Mouse (Mus musculus): ENCODE data around the gene Tacr2. TPM values are rescaled to one million over a fixed set of nuclear protein-coding genes. Genes with fewer than 3 reads are reported as not detected.

Gene Tacr2
- total and polyA plus RNA-seq, 3 experiments: 0.45 TPM; not detected in 2

GRCm38 (mm10) chr10:62264299-62264698 is 12.1 kb downstream of the Tacr2 start:
- Histone ChIP-seq H3K4me3 (ENCODE audit: low read depth, low read length) (no peak overlapping the region), H3K36me3 (replicated peaks) (peaks cover 22% of the 10 kb centered on the region), H3K9me3 (replicated peaks) (no peaks in the 10 kb centered on the region), H3K4me1 (ENCODE audit: insufficient read depth, low read depth, low read length) (peaks cover 27% of the 10 kb centered on the region), H3K27me3 (ENCODE audit: insufficient read depth, low read length) (no peaks in the 10 kb centered on the region)
- TF ChIP-seq CTCF (IDR thresholded peaks at IDR 0.05; ENCODE audit: low read depth, low read length) (no peak), POLR2AphosphoS5 (IDR thresholded peaks at IDR 0.05; ENCODE audit: insufficient replicate concordance, low read depth, low read length) (no peak), TAL1 (conservative IDR thresholded peaks at IDR 0.05; ENCODE audit: low read depth, low read length) (no peak), GATA1 (IDR thresholded peaks at IDR 0.05; ENCODE audit: borderline replicate concordance, low read length) (no peak), GATA2 (IDR thresholded peaks at IDR 0.05; ENCODE audit: borderline replicate concordance, low read depth, low read length) (no peak)
- no peak for ATAC-seq (ENCODE audit: extremely low read depth, insufficient number of reproducible peaks, low FRiP score, poor library complexity, severe bottlenecking)
- no peak for DNase-seq (ENCODE audit: low spot score)

GRCm38 (mm10) chr10:62269278-62269677 is 17.0 kb downstream of the Tacr2 start:
- DNase-seq (ENCODE audit: low spot score): no peak
- Histone ChIP-seq H3K27me3 (ENCODE audit: insufficient read depth, low read length) (no peaks in the 10 kb centered on the region), H3K4me1 (ENCODE audit: insufficient read depth, low read depth, low read length) (peaks cover 22% of the 10 kb centered on the region), H3K4me3 (ENCODE audit: low read depth, low read length) (no peak overlapping the region; the same call in 1 of the 2 replicates), H3K36me3 (replicated peaks) (peaks cover 68% of the 10 kb centered on the region), H3K9me3 (replicated peaks) (no peaks in the 10 kb centered on the region)
- TF ChIP-seq CTCF (IDR thresholded peaks at IDR 0.05; ENCODE audit: low read depth, low read length) (no peak), TAL1 (conservative IDR thresholded peaks at IDR 0.05; ENCODE audit: low read depth, low read length) (no peak), GATA2 (IDR thresholded peaks at IDR 0.05; ENCODE audit: borderline replicate concordance, low read depth, low read length) (no peak), POLR2AphosphoS5 (IDR thresholded peaks at IDR 0.05; ENCODE audit: insufficient replicate concordance, low read depth, low read length) (no peak), GATA1 (IDR thresholded peaks at IDR 0.05; ENCODE audit: borderline replicate concordance, low read length) (no peak)
- no peak for ATAC-seq (ENCODE audit: extremely low read depth, insufficient number of reproducible peaks, low FRiP score, poor library complexity, severe bottlenecking)

- TF ChIP-seq GATA2 (IDR thresholded peaks at IDR 0.05; ENCODE audit: borderline replicate concordance, low read depth, low read length) (no peak), GATA1 (IDR thresholded peaks at IDR 0.05; ENCODE audit: borderline replicate concordance, low read length) (no peak), CTCF (IDR thresholded peaks at IDR 0.05; ENCODE audit: low read depth, low read length) (no peak), POLR2AphosphoS5 (IDR thresholded peaks at IDR 0.05; ENCODE audit: insufficient replicate concordance, low read depth, low read length) (no peak), TAL1 (conservative IDR thresholded peaks at IDR 0.05; ENCODE audit: low read depth, low read length) (no peak)
- Histone ChIP-seq H3K36me3 (replicated peaks) (peaks cover 93% of the 10 kb centered on the region), H3K4me1 (ENCODE audit: insufficient read depth, low read depth, low read length) (peaks cover 3% of the 10 kb centered on the region; the same call in 1 of the 2 replicates), H3K27me3 (ENCODE audit: insufficient read depth, low read length) (no peaks in the 10 kb centered on the region), H3K9me3 (replicated peaks) (no peaks in the 10 kb centered on the region), H3K4me3 (ENCODE audit: low read depth, low read length) (no peak overlapping the region)
- no peak for ATAC-seq (ENCODE audit: extremely low read depth, insufficient number of reproducible peaks, low FRiP score, poor library complexity, severe bottlenecking)
- DNase-seq (ENCODE audit: low spot score): no peak
Observed at GRCm38 (mm10) chr10:62275235-62275634, 23.0 kb downstream of the Tacr2 start.

GRCm38 (mm10) chr10:62277499-62278293 is 25.5 kb downstream of the Tacr2 start:
- DNase-seq (ENCODE audit: low spot score) (no peak), ATAC-seq (ENCODE audit: extremely low read depth, insufficient number of reproducible peaks, low FRiP score, poor library complexity, severe bottlenecking) (no peak)
- no peaks in the 10 kb centered on the region for H3K9me3 ChIP-seq (replicated peaks)
- H3K27me3 ChIP-seq (ENCODE audit: insufficient read depth, low read length): no peaks in the 10 kb centered on the region
- H3K4me3 ChIP-seq (ENCODE audit: low read depth, low read length): no peak overlapping the region
- H3K4me1 ChIP-seq (ENCODE audit: insufficient read depth, low read depth, low read length): peaks cover 3% of the 10 kb centered on the region
- TF ChIP-seq CTCF (IDR thresholded peaks at IDR 0.05; ENCODE audit: low read depth, low read length): no peak
- no peak for TF ChIP-seq TAL1 (conservative IDR thresholded peaks at IDR 0.05; ENCODE audit: low read depth, low read length)
- no peak for TF ChIP-seq POLR2AphosphoS5 (IDR thresholded peaks at IDR 0.05; ENCODE audit: insufficient replicate concordance, low read depth, low read length)
- TF ChIP-seq GATA1 (IDR thresholded peaks at IDR 0.05; ENCODE audit: borderline replicate concordance, low read length): no peak
- TF ChIP-seq GATA2 (IDR thresholded peaks at IDR 0.05; ENCODE audit: borderline replicate concordance, low read depth, low read length): no peak
- peaks cover 97% of the 10 kb centered on the region for H3K36me3 ChIP-seq (replicated peaks)

GRCm38 (mm10) chr10:62279066-62279465 is 26.8 kb downstream of the Tacr2 start:
- TF ChIP-seq CTCF (IDR thresholded peaks at IDR 0.05; ENCODE audit: low read depth, low read length) (no peak), TAL1 (conservative IDR thresholded peaks at IDR 0.05; ENCODE audit: low read depth, low read length) (no peak), GATA1 (IDR thresholded peaks at IDR 0.05; ENCODE audit: borderline replicate concordance, low read length) (no peak), GATA2 (IDR thresholded peaks at IDR 0.05; ENCODE audit: borderline replicate concordance, low read depth, low read length) (no peak), POLR2AphosphoS5 (IDR thresholded peaks at IDR 0.05; ENCODE audit: insufficient replicate concordance, low read depth, low read length) (no peak)
- ATAC-seq (ENCODE audit: extremely low read depth, insufficient number of reproducible peaks, low FRiP score, poor library complexity, severe bottlenecking) (no peak), DNase-seq (ENCODE audit: low spot score) (no peak)
- Histone ChIP-seq H3K9me3 (replicated peaks) (no peaks in the 10 kb centered on the region), H3K4me3 (ENCODE audit: low read depth, low read length) (no peak overlapping the region), H3K4me1 (ENCODE audit: insufficient read depth, low read depth, low read length) (peaks cover 15% of the 10 kb centered on the region), H3K27me3 (ENCODE audit: insufficient read depth, low read length) (no peaks in the 10 kb centered on the region), H3K36me3 (replicated peaks) (peaks cover 97% of the 10 kb centered on the region)

- no peak for DNase-seq (ENCODE audit: low spot score)
- H3K36me3 ChIP-seq (replicated peaks): peaks cover 97% of the 10 kb centered on the region
Observed at GRCm38 (mm10) chr10:62279671-62280070, 27.4 kb downstream of the Tacr2 start.

More at GRCm38 (mm10) chr10:62279671-62280070, 27.4 kb downstream of the Tacr2 start:
- no peak for ATAC-seq (ENCODE audit: extremely low read depth, insufficient number of reproducible peaks, low FRiP score, poor library complexity, severe bottlenecking)
- Histone ChIP-seq H3K9me3 (replicated peaks) (no peaks in the 10 kb centered on the region), H3K27me3 (ENCODE audit: insufficient read depth, low read length) (no peaks in the 10 kb centered on the region), H3K4me3 (ENCODE audit: low read depth, low read length) (no peak overlapping the region), H3K4me1 (ENCODE audit: insufficient read depth, low read depth, low read length) (peaks cover 19% of the 10 kb centered on the region)
- TF ChIP-seq GATA2 (IDR thresholded peaks at IDR 0.05; ENCODE audit: borderline replicate concordance, low read depth, low read length): no peak
- no peak for TF ChIP-seq TAL1 (conservative IDR thresholded peaks at IDR 0.05; ENCODE audit: low read depth, low read length)
- TF ChIP-seq GATA1 (IDR thresholded peaks at IDR 0.05; ENCODE audit: borderline replicate concordance, low read length): no peak
- no peak for TF ChIP-seq CTCF (IDR thresholded peaks at IDR 0.05; ENCODE audit: low read depth, low read length)
- no peak for TF ChIP-seq POLR2AphosphoS5 (IDR thresholded peaks at IDR 0.05; ENCODE audit: insufficient replicate concordance, low read depth, low read length)
